Mouse (Mus musculus): ENCODE measurements around the gene 4930558K02Rik. TPM values are rescaled to one million over a fixed set of nuclear protein-coding genes. Genes with fewer than 3 reads are reported as not detected.
A peak's percentile ranks its signal among the peaks of the same experiment; 100 is the strongest.

4930558K02Rik gene
- polyA plus RNA-seq, 1 experiment = 0.15 TPM

- no peak overlapping the region for H3K27ac ChIP-seq (ENCODE audit: insufficient read depth, low read length)
- H3K4me1 ChIP-seq (ENCODE audit: control insufficient read depth, insufficient read depth, low read length) = no peaks in the 10 kb centered on the region
- TF ChIP-seq CTCF (IDR thresholded peaks at IDR 0.05; ENCODE audit: extremely low read depth, insufficient read depth, low read length) = no peak
- no peak for TF ChIP-seq POLR2A (IDR thresholded peaks at IDR 0.05; ENCODE audit: extremely low read depth, insufficient read depth, low read length)
- H3K4me3 ChIP-seq (ENCODE audit: insufficient read depth, low read length) = no peak overlapping the region
Observed at GRCm38 (mm10) chr1:162011523-162012245, 32.2 kb upstream of the 4930558K02Rik start.

GRCm38 (mm10) chr1:162009086-162009485 lies 29.6 kb upstream of the 4930558K02Rik start:
- Histone ChIP-seq H3K4me1 (ENCODE audit: control insufficient read depth, insufficient read depth, low read length) (no peaks in the 10 kb centered on the region), H3K27ac (ENCODE audit: insufficient read depth, low read length) (no peak overlapping the region), H3K4me3 (ENCODE audit: insufficient read depth, low read length) (no peak overlapping the region)
- TF ChIP-seq CTCF (IDR thresholded peaks at IDR 0.05; ENCODE audit: extremely low read depth, insufficient read depth, low read length) (no peak), POLR2A (IDR thresholded peaks at IDR 0.05; ENCODE audit: extremely low read depth, insufficient read depth, low read length) (no peak)

GRCm38 (mm10) chr1:162008631-162009067 lies 29.2 kb upstream of the 4930558K02Rik start:
- no peaks in the 10 kb centered on the region for H3K4me1 ChIP-seq (ENCODE audit: control insufficient read depth, insufficient read depth, low read length)
- H3K4me3 ChIP-seq (ENCODE audit: insufficient read depth, low read length) = no peak overlapping the region
- TF ChIP-seq POLR2A (IDR thresholded peaks at IDR 0.05; ENCODE audit: extremely low read depth, insufficient read depth, low read length) (no peak), CTCF (IDR thresholded peaks at IDR 0.05; ENCODE audit: extremely low read depth, insufficient read depth, low read length) (no peak)
- no peak overlapping the region for H3K27ac ChIP-seq (ENCODE audit: insufficient read depth, low read length)

GRCm38 (mm10) chr1:162008208-162008607 lies 28.8 kb upstream of the 4930558K02Rik start:
- H3K27ac ChIP-seq (ENCODE audit: insufficient read depth, low read length) = no peak overlapping the region
- H3K4me1 ChIP-seq (ENCODE audit: control insufficient read depth, insufficient read depth, low read length) = no peaks in the 10 kb centered on the region
- TF ChIP-seq POLR2A (IDR thresholded peaks at IDR 0.05; ENCODE audit: extremely low read depth, insufficient read depth, low read length) (no peak), CTCF (IDR thresholded peaks at IDR 0.05; ENCODE audit: extremely low read depth, insufficient read depth, low read length) (no peak)
- H3K4me3 ChIP-seq (ENCODE audit: insufficient read depth, low read length) = no peak overlapping the region

GRCm38 (mm10) chr1:162006109-162006508 lies 26.7 kb upstream of the 4930558K02Rik start:
- Histone ChIP-seq H3K27ac (ENCODE audit: insufficient read depth, low read length) (no peak overlapping the region), H3K4me1 (ENCODE audit: control insufficient read depth, insufficient read depth, low read length) (peaks cover 1% of the 10 kb centered on the region; the same call in 1 of the 2 replicates), H3K4me3 (ENCODE audit: insufficient read depth, low read length) (no peak overlapping the region)
- TF ChIP-seq POLR2A (IDR thresholded peaks at IDR 0.05; ENCODE audit: extremely low read depth, insufficient read depth, low read length) = no peak
- TF ChIP-seq CTCF (IDR thresholded peaks at IDR 0.05; ENCODE audit: extremely low read depth, insufficient read depth, low read length) = no peak

GRCm38 (mm10) chr1:162004821-162005770 lies 25.7 kb upstream of the 4930558K02Rik start:
- Histone ChIP-seq H3K4me3 (ENCODE audit: insufficient read depth, low read length) (no peak overlapping the region), H3K4me1 (ENCODE audit: control insufficient read depth, insufficient read depth, low read length) (peaks cover 1% of the 10 kb centered on the region; the same call in 1 of the 2 replicates), H3K27ac (ENCODE audit: insufficient read depth, low read length) (0 out of 2 replicates have a peak overlapping the region, but pooled peaks have one; percentile 12)
- TF ChIP-seq POLR2A (IDR thresholded peaks at IDR 0.05; ENCODE audit: extremely low read depth, insufficient read depth, low read length) (no peak), CTCF (IDR thresholded peaks at IDR 0.05; ENCODE audit: extremely low read depth, insufficient read depth, low read length) (no peak)

GRCm38 (mm10) chr1:162004518-162004780 lies 25.0 kb upstream of the 4930558K02Rik start:
- Histone ChIP-seq H3K4me1 (ENCODE audit: control insufficient read depth, insufficient read depth, low read length) (peaks cover 1% of the 10 kb centered on the region; the same call in 1 of the 2 replicates), H3K27ac (ENCODE audit: insufficient read depth, low read length) (no peak overlapping the region)
- TF ChIP-seq POLR2A (IDR thresholded peaks at IDR 0.05; ENCODE audit: extremely low read depth, insufficient read depth, low read length) = no peak
- TF ChIP-seq CTCF (IDR thresholded peaks at IDR 0.05; ENCODE audit: extremely low read depth, insufficient read depth, low read length) = no peak

GRCm38 (mm10) chr1:162003729-162004517 lies 24.5 kb upstream of the 4930558K02Rik start:
- TF ChIP-seq CTCF (IDR thresholded peaks at IDR 0.05; ENCODE audit: extremely low read depth, insufficient read depth, low read length) (no peak), POLR2A (IDR thresholded peaks at IDR 0.05; ENCODE audit: extremely low read depth, insufficient read depth, low read length) (no peak)
- H3K4me3 ChIP-seq (ENCODE audit: insufficient read depth, low read length) = no peak overlapping the region
- H3K4me1 ChIP-seq (ENCODE audit: control insufficient read depth, insufficient read depth, low read length) = peaks cover 1% of the 10 kb centered on the region; the same call in 1 of the 2 replicates
- no peak overlapping the region for H3K27ac ChIP-seq (ENCODE audit: insufficient read depth, low read length)

More at GRCm38 (mm10) chr1:162004518-162004780, 25.0 kb upstream of the 4930558K02Rik start:
- H3K4me3 ChIP-seq (ENCODE audit: insufficient read depth, low read length) = no peak overlapping the region

- Histone ChIP-seq H3K4me3 (ENCODE audit: insufficient read depth, low read length) (no peak overlapping the region), H3K4me1 (ENCODE audit: control insufficient read depth, insufficient read depth, low read length) (peaks cover 1% of the 10 kb centered on the region; the same call in 1 of the 2 replicates), H3K27ac (ENCODE audit: insufficient read depth, low read length) (no peak overlapping the region)
- TF ChIP-seq POLR2A (IDR thresholded peaks at IDR 0.05; ENCODE audit: extremely low read depth, insufficient read depth, low read length) (no peak), CTCF (IDR thresholded peaks at IDR 0.05; ENCODE audit: extremely low read depth, insufficient read depth, low read length) (no peak)
Observed at GRCm38 (mm10) chr1:162001328-162001727, 21.9 kb upstream of the 4930558K02Rik start.
